Mouse (Mus musculus) kidney, embryonic 15.5 days (tissue): ENCODE results near the gene Ctnnb1. TPM values are rescaled to one million over a fixed set of nuclear protein-coding genes. Genes with fewer than 3 reads are reported as not detected.

Experiments
- ATAC-seq: fragments of 200-750 bp; cut with Nextera tagmentation; replicated peaks from 2 replicates; pipeline ENCODE4 v1.8.0; 2017; ENCODE audit warnings: moderate TSS enrichment; ENCODE audit not compliant: low FRiP score
- H3K27ac ChIP-seq: fragments of 300-500 bp; sonication (generic); 2 replicates; pipeline ENCODE4 v1.5.1; 2015; ENCODE audit warnings: mild to moderate bottlenecking, inconsistent platforms
- H3K27me3 ChIP-seq: fragments of 300-500 bp; sonication (generic); 2 replicates; pipeline ENCODE4 v1.6.1; 2015; ENCODE audit warnings: inconsistent platforms
- H3K36me3 ChIP-seq: fragments of 300-500 bp; sonication (generic); 2 replicates; pipeline ENCODE4 v1.6.1; 2015; ENCODE audit warnings: inconsistent platforms
- H3K4me1 ChIP-seq: fragments of 300-500 bp; sonication (generic); 2 replicates; pipeline ENCODE4 v1.6.1; 2015; ENCODE audit warnings: inconsistent platforms
- H3K4me2 ChIP-seq: fragments of 300-500 bp; sonication (generic); 2 replicates; pipeline ENCODE4 v1.6.1; 2015; ENCODE audit warnings: moderate library complexity, mild to moderate bottlenecking, inconsistent platforms
- H3K4me3 ChIP-seq: fragments of 300-500 bp; sonication (generic); replicated peaks from 2 replicates; pipeline ENCODE4 v1.5.1; 2015; ENCODE audit warnings: mild to moderate bottlenecking, inconsistent platforms
- H3K9ac ChIP-seq: fragments of 300-500 bp; sonication (generic); 2 replicates; pipeline ENCODE4 v1.6.1; 2015; ENCODE audit warnings: mild to moderate bottlenecking, inconsistent platforms
- H3K9me3 ChIP-seq: fragments of 300-500 bp; sonication (generic); replicated peaks from 2 replicates; pipeline ENCODE4 v1.6.1; 2016; ENCODE audit warnings: inconsistent platforms
- WGBS: fragments of 180-500 bp; shearing (Covaris S2); methylation state at CpG from one replicate; pipeline ENCODE4 v1.1.7; 2015; ENCODE audit warnings: mixed read lengths; 5-methylcytosine and 5-hydroxymethylcytosine counted together
- polyA plus RNA-seq: library from polyadenylated mRNA; unstranded; fragments of >200 nt; fragmentation: Nextera tagmentation; extraction: Ambion mirVana; gene quantifications from 2 replicates; pipeline ENCODE4 v1.2.1, GENCODE M21; 2015

Gene Ctnnb1
- polyA plus RNA-seq, 1 experiment from 2014 or later = 543 TPM

DNA sequence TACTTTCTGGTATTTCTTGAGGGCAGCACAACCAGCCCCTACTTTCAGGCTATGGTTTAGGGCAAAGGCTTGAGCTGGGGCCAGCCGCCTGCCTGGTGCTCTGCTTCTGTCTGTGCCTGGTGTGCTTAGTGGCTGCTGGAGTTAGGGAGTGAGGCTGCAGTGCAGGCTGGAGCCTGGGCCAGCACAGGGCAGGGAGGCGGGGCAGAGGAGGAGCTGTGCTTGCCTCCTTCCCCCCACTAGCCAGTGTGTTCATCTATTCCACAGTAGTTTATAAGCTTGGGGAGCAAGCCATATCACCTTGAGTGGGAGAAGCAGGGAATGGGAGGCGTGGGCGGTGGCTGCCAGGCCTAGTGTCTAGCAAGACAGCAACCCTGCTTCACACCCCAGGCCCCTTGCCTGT is 34.1 kb downstream of the Ctnnb1 start:
- H3K27ac ChIP-seq = peak overlapping the region; percentile 39; the same call in 1 of the 2 replicates
- 82% methylated on average over 4 of the region's 4 CpGs for WGBS

GRCm38 (mm10) chr9:120963720-120964119 is 34.7 kb downstream of the Ctnnb1 start:
- WGBS = 56% methylated on average over 3 of the region's 3 CpGs

More for the DNA sequence above, 34.1 kb downstream of the Ctnnb1 start:
- peaks cover 93% of the 10 kb centered on the region for H3K36me3 ChIP-seq
- H3K9me3 ChIP-seq = no peaks in the 10 kb centered on the region
- H3K4me1 ChIP-seq = peaks cover 41% of the 10 kb centered on the region
- H3K9ac ChIP-seq = no peak overlapping the region
- no peak for ATAC-seq
- H3K4me3 ChIP-seq = no peak overlapping the region
- no peaks in the 10 kb centered on the region for H3K27me3 ChIP-seq
- H3K4me2 ChIP-seq = no peak overlapping the region

DNA sequence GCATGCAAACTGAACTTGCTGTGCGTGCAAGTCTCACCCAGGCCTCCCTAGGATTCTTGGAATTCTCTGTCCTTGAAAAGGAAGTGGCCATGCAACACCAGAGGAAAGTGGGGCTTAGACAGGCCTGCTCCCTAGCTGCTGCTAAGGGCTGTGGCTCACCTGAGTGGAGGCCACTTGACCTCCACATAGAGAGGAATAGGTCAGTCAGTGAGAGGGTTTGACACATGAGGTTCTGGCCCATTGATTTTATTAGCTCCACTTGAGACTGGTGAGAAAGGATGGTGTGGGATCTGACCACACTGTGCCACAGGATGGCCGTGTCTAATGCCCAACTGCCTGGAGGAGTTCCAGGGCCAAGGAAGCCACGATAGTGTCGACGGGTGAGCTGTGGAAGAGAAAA is 35.2 kb downstream of the Ctnnb1 start:
- 44% methylated on average over 5 of the region's 5 CpGs for WGBS
- Histone ChIP-seq H3K4me3 (no peak overlapping the region), H3K27me3 (no peaks in the 10 kb centered on the region), H3K36me3 (peaks cover 93% of the 10 kb centered on the region), H3K9ac (no peak overlapping the region), H3K9me3 (no peaks in the 10 kb centered on the region), H3K4me1 (peaks cover 41% of the 10 kb centered on the region), H3K4me2 (no peak overlapping the region), H3K27ac (peak overlapping the region; percentile 45)
- no peak; the same call in 1 of the 2 replicates for ATAC-seq

More at GRCm38 (mm10) chr9:120963720-120964119, 34.7 kb downstream of the Ctnnb1 start:
- Histone ChIP-seq H3K36me3 (peaks cover 93% of the 10 kb centered on the region), H3K9ac (no peak overlapping the region), H3K4me1 (peaks cover 41% of the 10 kb centered on the region), H3K4me2 (no peak overlapping the region), H3K27me3 (no peaks in the 10 kb centered on the region), H3K9me3 (no peaks in the 10 kb centered on the region), H3K4me3 (no peak overlapping the region), H3K27ac (peak overlapping the region; percentile 45)
- no peak; the same call in 1 of the 2 replicates for ATAC-seq

DNA sequence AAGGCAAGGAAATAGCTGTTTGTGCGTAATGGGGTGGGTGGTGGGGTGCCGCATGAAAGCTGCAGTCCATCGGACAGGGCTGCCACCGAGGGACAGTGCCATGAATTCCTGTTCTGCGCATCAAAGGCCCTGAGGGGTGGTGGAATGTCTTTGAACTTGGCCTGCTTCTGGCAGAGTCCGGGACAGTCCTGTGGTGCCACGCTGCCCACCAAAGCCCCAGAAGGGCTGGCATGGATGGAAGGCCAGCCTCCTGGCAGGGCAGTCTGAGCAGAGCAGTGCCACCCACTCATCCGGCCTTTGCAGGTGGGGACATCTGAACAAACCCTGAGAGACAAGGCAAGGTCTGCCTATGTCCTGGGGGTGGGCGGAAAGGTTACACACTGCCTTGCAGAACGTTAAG is 36.0 kb downstream of the Ctnnb1 start:
- H3K9ac ChIP-seq = no peak overlapping the region
- H3K27ac ChIP-seq = no peak overlapping the region
- 81% methylated on average over 10 of the region's 10 CpGs for WGBS
- H3K27me3 ChIP-seq = no peaks in the 10 kb centered on the region
- no peak overlapping the region for H3K4me3 ChIP-seq
- H3K4me1 ChIP-seq = peaks cover 41% of the 10 kb centered on the region
- no peak overlapping the region for H3K4me2 ChIP-seq
- H3K9me3 ChIP-seq = no peaks in the 10 kb centered on the region
- H3K36me3 ChIP-seq = peaks cover 93% of the 10 kb centered on the region
- ATAC-seq = no peak

GRCm38 (mm10) chr9:120973026-120973515 is 44.1 kb downstream of the Ctnnb1 start:
- Histone ChIP-seq H3K9ac (no peak overlapping the region), H3K27me3 (no peaks in the 10 kb centered on the region), H3K36me3 (peaks cover 20% of the 10 kb centered on the region), H3K9me3 (no peaks in the 10 kb centered on the region), H3K4me2 (no peak overlapping the region), H3K27ac (no peak overlapping the region), H3K4me1 (peaks cover 5% of the 10 kb centered on the region; the same call in 1 of the 2 replicates), H3K4me3 (no peak overlapping the region)
- WGBS = 64% methylated on average over 6 of the region's 6 CpGs
- ATAC-seq = no peak

- peaks cover 5% of the 10 kb centered on the region; the same call in 1 of the 2 replicates for H3K4me1 ChIP-seq
- no peak for ATAC-seq
- peaks cover 9% of the 10 kb centered on the region for H3K36me3 ChIP-seq
- H3K4me2 ChIP-seq = no peak overlapping the region
- 77% methylated on average over 2 of the region's 2 CpGs for WGBS
- H3K4me3 ChIP-seq = no peak overlapping the region
- no peaks in the 10 kb centered on the region for H3K27me3 ChIP-seq
- no peak overlapping the region for H3K27ac ChIP-seq
- H3K9me3 ChIP-seq = no peaks in the 10 kb centered on the region
- H3K9ac ChIP-seq = no peak overlapping the region
Measured at GRCm38 (mm10) chr9:120974209-120974608, 45.2 kb downstream of the Ctnnb1 start.

DNA sequence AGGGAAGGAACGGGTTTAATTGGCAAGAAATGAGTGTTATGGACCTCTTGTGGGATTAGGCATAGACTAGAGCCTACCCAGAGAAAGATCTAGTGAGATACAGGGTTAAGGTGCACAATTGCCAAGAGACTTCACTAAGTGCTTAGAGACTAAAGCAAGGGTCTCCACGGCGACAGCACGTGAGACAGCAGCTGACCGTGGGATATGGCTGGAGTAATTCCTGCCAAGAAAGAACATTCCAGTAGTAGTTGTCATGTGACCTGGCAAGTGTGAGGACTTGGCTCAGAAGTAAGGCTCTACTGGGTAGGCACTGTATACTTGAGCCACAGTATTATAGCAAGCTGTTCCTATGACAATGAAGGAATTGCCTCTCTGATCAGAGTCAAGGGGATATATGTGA is 47.1 kb downstream of the Ctnnb1 start:
- 60% methylated on average over 5 of the region's 5 CpGs for WGBS
- H3K9me3 ChIP-seq = no peaks in the 10 kb centered on the region
- H3K9ac ChIP-seq = no peak overlapping the region
- H3K4me1 ChIP-seq = peaks cover 5% of the 10 kb centered on the region; the same call in 1 of the 2 replicates
- no peak; the same call in 1 of the 2 replicates for ATAC-seq
- no peaks in the 10 kb centered on the region for H3K27me3 ChIP-seq
- H3K27ac ChIP-seq = no peak overlapping the region
- H3K36me3 ChIP-seq = no peaks in the 10 kb centered on the region
- no peak overlapping the region for H3K4me2 ChIP-seq
- no peak overlapping the region for H3K4me3 ChIP-seq

GRCm38 (mm10) chr9:120976856-120977255 is 47.8 kb downstream of the Ctnnb1 start:
- no peak overlapping the region for H3K4me3 ChIP-seq
- ATAC-seq = no peak
- H3K4me2 ChIP-seq = no peak overlapping the region
- no peaks in the 10 kb centered on the region for H3K27me3 ChIP-seq
- peaks cover 5% of the 10 kb centered on the region; the same call in 1 of the 2 replicates for H3K4me1 ChIP-seq
- WGBS = 91% methylated on average over 4 of the region's 4 CpGs
- no peak overlapping the region for H3K9ac ChIP-seq
- H3K36me3 ChIP-seq = no peaks in the 10 kb centered on the region
- no peaks in the 10 kb centered on the region for H3K9me3 ChIP-seq
- no peak overlapping the region for H3K27ac ChIP-seq

GRCm38 (mm10) chr9:120981777-120982176 is 52.8 kb downstream of the Ctnnb1 start:
- no peak overlapping the region for H3K9ac ChIP-seq
- ATAC-seq = no peak
- H3K4me3 ChIP-seq = no peak overlapping the region
- H3K27me3 ChIP-seq = no peaks in the 10 kb centered on the region
- peaks cover 9% of the 10 kb centered on the region for H3K4me1 ChIP-seq
- H3K4me2 ChIP-seq = no peak overlapping the region
- 85% methylated on average over 7 of the region's 7 CpGs for WGBS
- no peaks in the 10 kb centered on the region for H3K9me3 ChIP-seq
- H3K27ac ChIP-seq = no peak overlapping the region
- no peaks in the 10 kb centered on the region for H3K36me3 ChIP-seq

DNA sequence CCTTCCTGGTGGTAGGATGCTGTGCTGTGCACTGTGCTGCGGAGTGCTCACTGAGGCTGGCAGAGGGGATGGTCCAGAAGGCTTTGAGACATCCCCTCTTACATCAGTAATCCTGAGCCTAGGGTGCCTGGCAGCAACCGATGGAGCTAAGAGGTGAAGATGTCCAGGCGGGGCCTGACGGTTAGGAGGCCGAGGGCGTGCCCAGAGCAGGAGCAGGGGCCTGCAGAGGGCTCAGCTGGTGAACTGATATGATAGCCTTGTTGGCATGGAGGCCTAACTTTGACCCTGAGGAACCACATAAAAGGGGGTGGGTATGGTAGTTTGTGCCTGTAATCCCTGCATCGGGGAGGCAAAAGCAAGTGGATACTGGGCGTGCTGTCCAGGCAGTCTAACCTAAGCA is 54.8 kb downstream of the Ctnnb1 start:
- ATAC-seq = no peak
- WGBS = 79% methylated on average over 8 of the region's 8 CpGs

DNA sequence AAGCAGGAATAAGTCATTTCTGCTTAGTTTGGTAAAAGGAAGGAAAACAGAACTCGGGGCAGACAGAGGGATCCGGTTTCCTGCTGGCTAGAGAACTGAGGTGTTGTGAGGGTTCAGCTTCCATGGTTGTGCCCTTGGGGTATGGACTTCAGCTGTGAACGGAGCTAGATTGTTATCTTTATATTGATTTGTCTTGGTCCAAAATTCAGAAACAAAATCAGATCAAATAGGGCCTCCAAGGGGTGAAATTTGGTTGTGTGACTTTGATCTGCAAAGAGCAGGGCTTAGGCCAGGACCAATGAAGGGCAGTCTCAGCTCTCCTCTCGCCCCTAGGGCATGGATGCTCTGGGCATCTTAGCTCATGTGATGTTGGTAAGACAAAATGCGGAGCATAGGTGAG is 55.5 kb downstream of the Ctnnb1 start:
- Histone ChIP-seq H3K9me3 (no peaks in the 10 kb centered on the region), H3K4me2 (no peak overlapping the region), H3K27me3 (no peaks in the 10 kb centered on the region), H3K36me3 (no peaks in the 10 kb centered on the region), H3K4me3 (no peak overlapping the region), H3K9ac (no peak overlapping the region), H3K27ac (no peak overlapping the region), H3K4me1 (peaks cover 27% of the 10 kb centered on the region)
- ATAC-seq = no peak
- WGBS = 53% methylated on average over 5 of the region's 5 CpGs

More for the DNA sequence above, 54.8 kb downstream of the Ctnnb1 start:
- Histone ChIP-seq H3K4me1 (peaks cover 21% of the 10 kb centered on the region), H3K9ac (no peak overlapping the region), H3K4me3 (no peak overlapping the region), H3K27ac (no peak overlapping the region), H3K4me2 (no peak overlapping the region), H3K36me3 (no peaks in the 10 kb centered on the region), H3K9me3 (no peaks in the 10 kb centered on the region), H3K27me3 (no peaks in the 10 kb centered on the region)

- Histone ChIP-seq H3K36me3 (no peaks in the 10 kb centered on the region), H3K4me2 (no peak overlapping the region), H3K9me3 (no peaks in the 10 kb centered on the region), H3K27ac (no peak overlapping the region), H3K4me3 (no peak overlapping the region), H3K9ac (no peak overlapping the region), H3K27me3 (no peaks in the 10 kb centered on the region), H3K4me1 (peaks cover 32% of the 10 kb centered on the region)
- no peak for ATAC-seq
- 94% methylated on average over 5 of the region's 5 CpGs for WGBS
Measured at GRCm38 (mm10) chr9:120985009-120985408, 56.0 kb downstream of the Ctnnb1 start.

DNA sequence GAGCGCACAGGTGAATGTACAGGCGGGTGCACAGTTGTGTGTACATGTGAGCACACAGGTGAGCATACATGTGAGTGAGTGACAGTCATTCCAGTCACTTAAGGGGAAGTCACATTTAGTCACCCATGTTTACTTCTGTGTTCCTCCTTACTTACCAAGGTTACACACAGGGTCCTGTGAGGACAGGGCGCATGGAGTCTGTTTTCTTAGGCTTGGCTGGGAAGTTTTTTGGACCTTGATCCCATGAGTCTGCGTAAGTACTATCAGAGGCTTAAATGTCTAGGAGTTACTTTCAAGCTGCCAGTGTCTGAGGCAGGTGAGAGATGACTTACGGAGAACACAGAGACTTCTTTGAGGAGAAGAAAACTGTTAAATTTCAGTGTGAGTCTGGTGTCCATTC is 56.5 kb downstream of the Ctnnb1 start:
- Histone ChIP-seq H3K4me2 (no peak overlapping the region), H3K27ac (no peak overlapping the region), H3K9me3 (no peaks in the 10 kb centered on the region), H3K4me1 (peaks cover 36% of the 10 kb centered on the region), H3K4me3 (no peak overlapping the region), H3K36me3 (no peaks in the 10 kb centered on the region), H3K27me3 (no peaks in the 10 kb centered on the region), H3K9ac (no peak overlapping the region)
- WGBS = 92% methylated on average over 5 of the region's 5 CpGs
- no peak for ATAC-seq
